Mouse (Mus musculus): ENCODE data around the gene Apba2. TPM values are rescaled to one million over a fixed set of nuclear protein-coding genes. Genes with fewer than 3 reads are reported as not detected.

The Apba2 gene
- polyA plus RNA-seq, 1 experiment, result 1.8 TPM

DNA sequence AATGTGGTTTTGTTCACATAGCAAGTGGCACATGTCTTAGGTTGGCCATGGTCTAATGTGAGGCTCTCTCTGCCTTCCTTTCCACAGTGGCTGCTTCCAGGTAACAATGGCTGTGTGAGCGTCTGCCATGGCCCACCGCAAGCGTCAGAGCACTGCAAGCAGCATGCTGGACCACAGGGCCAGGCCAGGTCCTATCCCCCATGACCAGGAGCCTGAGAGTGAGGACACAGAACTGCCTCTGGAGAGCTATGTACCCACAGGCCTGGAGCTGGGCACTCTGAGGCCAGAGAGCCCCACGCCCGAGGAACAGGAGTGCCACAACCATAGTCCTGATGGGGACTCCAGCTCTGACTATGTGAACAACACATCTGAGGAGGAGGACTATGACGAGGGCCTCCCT is 193.4 kb downstream of the Apba2 start:
- 92% methylated on average over 6 of the region's 6 CpGs for WGBS
- H3K4me3 ChIP-seq (replicated peaks; ENCODE audit: extremely low read depth, low read depth, low read length), result no peak overlapping the region
- H3K4me1 ChIP-seq (ENCODE audit: control insufficient read depth, insufficient read depth, low read length), result no peaks in the 10 kb centered on the region
- no peak for TF ChIP-seq CTCF (IDR thresholded peaks at IDR 0.05; ENCODE audit: insufficient read depth, low read length)
- no peak for TF ChIP-seq POLR2A (IDR thresholded peaks at IDR 0.05; ENCODE audit: borderline replicate concordance, extremely low read depth, low read depth, low read length)
- DNase-seq, result no peak

DNA sequence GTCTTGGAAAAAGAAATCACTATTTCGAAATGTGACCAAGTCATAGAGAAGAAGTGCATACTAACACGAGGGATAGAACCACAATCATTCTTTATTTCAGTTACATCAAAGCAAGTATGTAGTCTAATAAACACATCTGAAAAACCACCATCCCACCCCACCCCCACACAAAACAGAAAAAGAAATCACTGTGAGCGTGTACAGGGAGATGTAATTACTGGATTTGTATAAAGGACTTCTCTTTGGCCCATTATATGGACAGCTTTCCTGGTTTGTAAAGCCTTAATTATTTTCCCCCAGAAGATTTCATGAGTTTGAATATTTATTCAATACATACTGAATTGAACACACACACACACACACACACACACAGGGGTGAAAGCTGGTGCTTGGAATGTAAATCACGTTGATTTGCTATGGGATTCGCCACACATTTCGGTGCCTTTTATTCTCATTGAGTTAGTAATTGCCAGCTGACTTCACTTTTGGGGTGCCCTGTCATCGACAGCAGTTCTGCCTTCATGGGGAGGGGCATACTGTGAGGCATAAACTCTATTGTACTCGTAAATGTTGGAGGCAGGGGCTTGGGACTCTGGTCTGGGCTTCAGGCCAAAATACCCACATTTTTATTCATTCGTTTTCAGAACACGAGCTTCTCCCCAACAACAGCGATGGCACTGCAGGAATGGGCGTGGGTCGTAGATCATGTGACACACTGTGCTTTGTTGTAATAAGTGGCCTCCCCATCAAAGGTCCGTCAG is 195.2 kb downstream of the Apba2 start:
- Histone ChIP-seq H3K4me1 (ENCODE audit: control insufficient read depth, insufficient read depth, low read length) (no peaks in the 10 kb centered on the region), H3K4me3 (replicated peaks; ENCODE audit: extremely low read depth, low read depth, low read length) (no peak overlapping the region)
- no peak for TF ChIP-seq CTCF (IDR thresholded peaks at IDR 0.05; ENCODE audit: insufficient read depth, low read length)
- no peak for TF ChIP-seq POLR2A (IDR thresholded peaks at IDR 0.05; ENCODE audit: borderline replicate concordance, extremely low read depth, low read depth, low read length)
- DNase-seq, result no peak
- WGBS, result 74% methylated on average over 14 of the region's 14 CpGs

DNA sequence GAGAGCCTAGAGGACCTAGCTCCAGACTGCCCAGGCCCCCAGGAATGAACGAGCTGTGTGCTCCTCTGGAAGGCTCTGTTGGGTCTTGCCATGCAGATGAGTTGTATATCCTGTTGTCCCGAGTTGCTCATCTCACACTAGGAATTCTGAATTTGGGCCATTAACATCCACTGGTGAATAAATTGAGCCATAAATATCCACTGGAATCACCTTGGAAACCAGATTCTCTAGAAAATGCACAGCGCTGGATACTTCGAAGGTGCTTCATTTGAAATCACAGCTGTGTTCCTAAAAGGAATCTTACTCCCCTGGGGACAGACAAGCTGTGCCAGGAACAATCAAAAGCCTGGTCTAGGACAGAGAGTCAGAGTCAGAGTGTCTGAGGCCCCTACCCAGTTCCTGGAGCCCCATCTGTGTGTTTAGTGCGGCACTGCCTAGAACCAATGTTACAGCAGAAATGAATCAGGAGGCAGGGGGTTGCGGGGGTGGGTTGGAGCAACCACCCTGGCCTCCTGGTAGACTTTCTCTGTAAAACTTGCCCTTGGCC is 196.4 kb downstream of the Apba2 start:
- WGBS, result 85% methylated on average over 6 of the region's 6 CpGs
- no peaks in the 10 kb centered on the region for H3K4me1 ChIP-seq (ENCODE audit: control insufficient read depth, insufficient read depth, low read length)
- no peak overlapping the region for H3K4me3 ChIP-seq (replicated peaks; ENCODE audit: extremely low read depth, low read depth, low read length)
- no peak for TF ChIP-seq CTCF (IDR thresholded peaks at IDR 0.05; ENCODE audit: insufficient read depth, low read length)
- TF ChIP-seq POLR2A (IDR thresholded peaks at IDR 0.05; ENCODE audit: borderline replicate concordance, extremely low read depth, low read depth, low read length), result no peak
- DNase-seq, result no peak

DNA sequence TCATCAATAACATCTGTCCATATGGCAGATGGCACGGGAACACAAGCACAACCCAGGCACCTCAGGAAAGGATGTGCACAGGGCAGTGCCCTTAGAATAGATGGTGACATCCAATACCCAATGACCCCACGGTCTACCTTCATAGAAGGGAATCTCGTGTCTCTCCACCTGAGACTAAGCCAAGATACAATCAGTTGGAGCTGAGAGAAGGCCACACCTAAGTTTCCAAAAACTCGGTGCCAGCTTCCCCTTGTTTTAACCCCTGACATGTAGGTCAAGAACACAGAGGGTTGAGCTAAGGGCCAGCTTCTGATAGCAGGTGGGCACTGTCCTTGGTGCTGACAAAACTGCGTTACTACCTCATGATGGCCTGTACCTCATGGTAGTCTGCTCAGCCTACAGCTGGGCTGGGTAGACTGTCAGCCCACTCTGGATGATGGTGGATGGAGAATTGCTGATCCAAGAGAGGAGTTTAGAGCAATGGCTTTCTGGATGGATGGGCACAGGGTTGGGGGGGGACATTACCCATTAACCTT is 202.6 kb downstream of the Apba2 start:
- no peak for TF ChIP-seq POLR2A (IDR thresholded peaks at IDR 0.05; ENCODE audit: borderline replicate concordance, extremely low read depth, low read depth, low read length)
- no peak for TF ChIP-seq CTCF (IDR thresholded peaks at IDR 0.05; ENCODE audit: insufficient read depth, low read length)
- no peak for DNase-seq
- Histone ChIP-seq H3K4me1 (ENCODE audit: control insufficient read depth, insufficient read depth, low read length) (no peaks in the 10 kb centered on the region), H3K4me3 (replicated peaks; ENCODE audit: extremely low read depth, low read depth, low read length) (no peak overlapping the region)
- WGBS, result 58% methylated on average over 5 of the region's 5 CpGs

DNA sequence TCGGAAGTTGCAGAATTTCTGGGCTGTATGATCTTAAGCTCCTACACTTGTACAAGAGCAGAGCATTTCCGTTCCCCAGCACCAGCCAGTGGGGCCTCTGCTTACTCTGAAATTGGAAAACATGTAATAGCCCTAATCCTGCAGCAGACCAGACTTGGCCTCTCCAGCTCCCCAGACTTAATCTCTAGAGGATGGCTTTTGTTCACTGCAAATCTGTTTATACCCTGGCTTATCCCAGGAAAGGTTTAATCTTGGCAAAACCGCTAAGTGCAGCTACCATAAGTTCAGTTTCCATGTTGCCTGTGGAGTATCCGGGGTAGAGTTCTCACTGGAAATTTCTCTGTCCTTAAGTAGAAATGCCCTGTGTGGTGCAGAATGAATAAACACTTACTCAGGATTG is 206.7 kb downstream of the Apba2 start:
- no peak for DNase-seq
- Histone ChIP-seq H3K4me3 (replicated peaks; ENCODE audit: extremely low read depth, low read depth, low read length) (no peak overlapping the region), H3K4me1 (ENCODE audit: control insufficient read depth, insufficient read depth, low read length) (no peaks in the 10 kb centered on the region)
- 82% methylated on average over 4 of the region's 4 CpGs for WGBS
- no peak for TF ChIP-seq POLR2A (IDR thresholded peaks at IDR 0.05; ENCODE audit: borderline replicate concordance, extremely low read depth, low read depth, low read length)
- TF ChIP-seq CTCF (IDR thresholded peaks at IDR 0.05; ENCODE audit: insufficient read depth, low read length), result no peak

DNA sequence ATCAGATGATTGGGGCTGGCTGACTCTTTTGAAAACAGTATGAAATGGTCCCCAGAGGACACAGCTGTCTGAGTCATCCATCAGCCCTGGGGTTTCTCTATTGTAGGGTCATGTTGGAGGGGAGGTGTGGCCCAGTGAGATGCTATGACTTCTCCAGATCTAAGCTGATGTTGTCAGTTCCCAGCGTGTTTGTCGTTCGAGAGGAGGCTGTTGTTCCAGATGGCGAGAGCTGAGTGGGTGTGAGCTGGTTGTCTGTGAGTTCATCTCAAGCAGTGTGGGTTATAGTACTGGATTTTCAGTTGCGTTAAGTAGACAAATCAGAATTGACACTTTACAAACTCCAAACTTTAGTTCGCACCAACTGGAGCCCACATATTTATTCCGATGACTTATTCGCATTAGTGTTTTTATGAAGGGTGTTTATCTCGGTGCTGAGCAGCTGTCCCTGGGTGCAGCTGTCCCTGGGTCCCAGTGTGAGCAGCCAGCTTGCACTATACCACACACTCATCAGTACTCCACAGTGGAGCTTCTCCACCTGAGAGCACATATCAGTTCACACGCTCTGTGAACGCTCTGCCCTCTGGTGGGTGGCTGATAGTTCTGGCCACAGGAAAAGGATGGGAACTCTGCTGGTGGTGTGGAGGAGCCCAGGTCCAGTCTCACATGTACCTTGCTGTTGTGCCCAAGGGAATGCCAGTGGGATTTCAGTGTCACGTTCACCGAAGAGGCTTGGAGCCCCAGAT is 208.2 kb downstream of the Apba2 start:
- H3K4me3 ChIP-seq (replicated peaks; ENCODE audit: extremely low read depth, low read depth, low read length), result no peak overlapping the region
- no peak for TF ChIP-seq POLR2A (IDR thresholded peaks at IDR 0.05; ENCODE audit: borderline replicate concordance, extremely low read depth, low read depth, low read length)
- no peak; the same call in 1 of the 2 replicates for TF ChIP-seq CTCF (IDR thresholded peaks at IDR 0.05; ENCODE audit: insufficient read depth, low read length)

DNA sequence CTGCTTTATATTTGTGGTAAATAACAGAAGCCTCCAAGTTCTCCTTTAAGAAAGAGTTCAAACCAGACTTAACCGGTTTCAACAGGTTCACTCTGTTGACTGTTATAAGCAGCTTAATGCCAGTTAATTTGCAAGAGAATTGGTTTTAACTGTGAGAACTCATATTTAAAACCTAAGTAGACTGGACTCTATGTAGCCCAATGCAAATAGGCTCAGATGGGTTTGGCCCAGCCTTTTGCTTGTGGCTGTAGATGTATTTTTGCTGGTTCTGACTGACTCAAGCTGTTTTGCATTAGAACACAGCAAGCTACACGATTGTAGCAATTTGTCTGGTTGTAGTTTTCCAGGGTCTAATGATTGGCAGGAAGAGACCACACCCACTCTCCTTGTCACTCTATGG is 214.8 kb downstream of the Apba2 start:
- WGBS, result 76% methylated on average over 2 of the region's 2 CpGs
- no peak for DNase-seq
- H3K4me3 ChIP-seq (replicated peaks; ENCODE audit: extremely low read depth, low read depth, low read length), result no peak overlapping the region
- no peaks in the 10 kb centered on the region for H3K4me1 ChIP-seq (ENCODE audit: control insufficient read depth, insufficient read depth, low read length)
- no peak for TF ChIP-seq CTCF (IDR thresholded peaks at IDR 0.05; ENCODE audit: insufficient read depth, low read length)
- no peak for TF ChIP-seq POLR2A (IDR thresholded peaks at IDR 0.05; ENCODE audit: borderline replicate concordance, extremely low read depth, low read depth, low read length)

More for the DNA sequence above, 208.2 kb downstream of the Apba2 start:
- DNase-seq, result no peak
- WGBS, result 82% methylated on average over 13 of the region's 13 CpGs
- no peaks in the 10 kb centered on the region for H3K4me1 ChIP-seq (ENCODE audit: control insufficient read depth, insufficient read depth, low read length)

DNA sequence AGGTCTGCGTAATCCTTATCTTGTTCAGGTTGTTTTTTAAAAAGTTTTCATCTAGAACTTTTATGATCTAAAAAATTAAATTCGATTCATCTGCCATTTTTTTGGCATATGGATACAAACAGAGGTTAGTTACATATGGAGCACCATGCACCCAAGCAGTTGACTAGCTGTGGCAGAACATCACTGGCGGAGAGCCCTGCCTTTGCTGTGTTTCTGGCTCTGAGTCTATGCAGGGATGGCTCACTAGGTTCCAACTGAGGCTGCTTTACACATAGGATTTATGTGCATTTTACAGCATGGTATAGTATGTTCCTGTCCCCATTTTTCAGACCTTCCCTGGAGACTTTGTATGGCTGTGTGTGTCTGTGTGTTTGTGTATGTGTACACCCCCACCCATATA is 221.8 kb downstream of the Apba2 start:
- TF ChIP-seq POLR2A (IDR thresholded peaks at IDR 0.05; ENCODE audit: borderline replicate concordance, extremely low read depth, low read depth, low read length) (no peak), CTCF (IDR thresholded peaks at IDR 0.05; ENCODE audit: insufficient read depth, low read length) (no peak)
- WGBS, result 72% methylated on average over 3 of the region's 3 CpGs
- Histone ChIP-seq H3K4me1 (ENCODE audit: control insufficient read depth, insufficient read depth, low read length) (no peaks in the 10 kb centered on the region), H3K4me3 (replicated peaks; ENCODE audit: extremely low read depth, low read depth, low read length) (no peak overlapping the region)
- no peak for DNase-seq

DNA sequence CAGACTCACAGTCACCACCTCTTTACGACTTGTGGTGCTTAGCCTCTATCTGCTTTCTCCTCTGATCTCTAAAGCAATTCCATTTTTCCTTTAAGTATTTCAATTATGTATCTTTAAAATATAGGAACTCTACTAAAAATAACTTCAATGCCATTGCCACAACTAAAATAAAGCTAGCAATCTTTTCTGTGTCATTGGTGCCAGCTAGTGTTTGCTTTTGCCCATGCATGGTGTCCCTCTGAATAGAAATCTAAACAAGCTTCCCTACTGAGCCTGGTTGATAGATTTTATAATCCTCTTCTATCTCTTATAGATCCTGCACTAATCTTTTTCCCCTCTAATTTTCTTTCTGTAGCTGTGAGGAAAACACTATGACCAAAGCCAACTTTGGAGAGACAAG is 222.9 kb downstream of the Apba2 start:
- DNase-seq, result no peak
- no peak for TF ChIP-seq POLR2A (IDR thresholded peaks at IDR 0.05; ENCODE audit: borderline replicate concordance, extremely low read depth, low read depth, low read length)
- no peak for TF ChIP-seq CTCF (IDR thresholded peaks at IDR 0.05; ENCODE audit: insufficient read depth, low read length)
- H3K4me1 ChIP-seq (ENCODE audit: control insufficient read depth, insufficient read depth, low read length), result no peaks in the 10 kb centered on the region
- no peak overlapping the region for H3K4me3 ChIP-seq (replicated peaks; ENCODE audit: extremely low read depth, low read depth, low read length)
- WGBS, result 86% methylated on average over 1 of the region's 1 CpGs

All from lung, adult 2 months (tissue).